Mouse (Mus musculus): ENCODE data around the gene Cyp4a29. TPM values are rescaled to one million over a fixed set of nuclear protein-coding genes. Genes with fewer than 3 reads are reported as not detected.

Cyp4a29 gene
- total RNA-seq (2023) = not detected

GRCm38 (mm10) chr4:115241784-115242183, at the start of gene Cyp4a29:
Gene Cyp4a29, plus strand, starts transcription at chr4:115242084.

GRCm38 (mm10) chr4:115298746-115299145, 56.9 kb downstream of the Cyp4a29 start, which contains the start of gene Cyp4a12a:
Gene Cyp4a12a, plus strand, starts transcription at chr4:115299046.

Other genes starting within 250 kb of the Cyp4a29 start
- 1.9 TPM for gene Stil, start 241.9 kb upstream of the Cyp4a29 start, total RNA-seq (2023)
- gene Tal1, start 185.7 kb upstream of the Cyp4a29 start, total RNA-seq (2023) = 1.1 TPM
- 0.94 TPM for gene Pdzk1ip1, start 153.4 kb upstream of the Cyp4a29 start, total RNA-seq (2023)
- gene Cyp4x1, start 107.8 kb upstream of the Cyp4a29 start, total RNA-seq (2023) = not detected
- gene Cyp4a12a, start 57.0 kb downstream of the Cyp4a29 start, total RNA-seq (2023) = not detected
- not detected for gene Cyp4a12b, start 169.5 kb downstream of the Cyp4a29 start, total RNA-seq (2023)
- gene Cyp4a30b, start 210.5 kb downstream of the Cyp4a29 start, total RNA-seq (2023) = not detected

Measured in CD4-positive naive resting alpha-beta T cell, adult 76 days (primary cell).